Mouse (Mus musculus): ENCODE results near the gene Nxnl1. TPM values are rescaled to one million over a fixed set of nuclear protein-coding genes. Genes with fewer than 3 reads are reported as not detected.

Nxnl1 gene
- polyA plus RNA-seq, 1 experiment from 2014 or later, result 0.07 TPM

DNA sequence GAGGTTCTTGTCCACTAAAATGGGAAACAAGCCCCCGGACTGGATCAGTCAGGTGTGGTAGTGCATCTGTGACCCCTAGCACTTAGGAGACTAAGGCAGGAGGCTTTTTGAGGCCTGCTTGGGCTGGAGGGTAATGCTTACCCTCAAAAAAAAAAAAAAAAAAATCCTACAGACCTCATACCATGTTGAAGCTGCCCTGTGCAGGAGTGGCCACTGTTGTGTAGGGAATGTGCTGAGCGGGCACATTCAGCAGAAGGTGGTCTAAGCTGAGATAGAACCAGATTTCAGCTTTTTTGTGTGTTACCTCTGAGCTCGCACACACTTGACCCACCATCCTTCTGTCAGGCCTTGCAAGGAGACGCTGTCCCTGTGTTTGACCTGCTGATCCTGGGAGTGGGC lies 27.9 kb upstream of the Nxnl1 start:
- H3K27ac ChIP-seq (ENCODE audit: low read depth), result no peak overlapping the region
- no peak overlapping the region for H3K4me3 ChIP-seq (ENCODE audit: low read depth, low read length)
- no peak overlapping the region for H3K4me2 ChIP-seq
- TF ChIP-seq CTCF (IDR thresholded peaks at IDR 0.05; ENCODE audit: low read depth), result no peak
- DNase-seq, result no peak
- ATAC-seq (ENCODE audit: insufficient read depth), result no peak
- H3K9ac ChIP-seq, result no peak overlapping the region
- 96% methylated on average over 4 of the region's 4 CpGs for WGBS
- H3K4me1 ChIP-seq (ENCODE audit: insufficient read depth), result 0 out of 2 replicates have a peak, but pooled peaks cover 3% of the 10 kb centered on the region
- no peaks in the 10 kb centered on the region for H3K27me3 ChIP-seq (ENCODE audit: insufficient read depth, low read length)
- H3K9me3 ChIP-seq (ENCODE audit: low read depth, low read length), result no peaks in the 10 kb centered on the region
- 0 out of 2 replicates have a peak, but pooled peaks cover 8% of the 10 kb centered on the region for H3K36me3 ChIP-seq (ENCODE audit: insufficient read depth)

DNA sequence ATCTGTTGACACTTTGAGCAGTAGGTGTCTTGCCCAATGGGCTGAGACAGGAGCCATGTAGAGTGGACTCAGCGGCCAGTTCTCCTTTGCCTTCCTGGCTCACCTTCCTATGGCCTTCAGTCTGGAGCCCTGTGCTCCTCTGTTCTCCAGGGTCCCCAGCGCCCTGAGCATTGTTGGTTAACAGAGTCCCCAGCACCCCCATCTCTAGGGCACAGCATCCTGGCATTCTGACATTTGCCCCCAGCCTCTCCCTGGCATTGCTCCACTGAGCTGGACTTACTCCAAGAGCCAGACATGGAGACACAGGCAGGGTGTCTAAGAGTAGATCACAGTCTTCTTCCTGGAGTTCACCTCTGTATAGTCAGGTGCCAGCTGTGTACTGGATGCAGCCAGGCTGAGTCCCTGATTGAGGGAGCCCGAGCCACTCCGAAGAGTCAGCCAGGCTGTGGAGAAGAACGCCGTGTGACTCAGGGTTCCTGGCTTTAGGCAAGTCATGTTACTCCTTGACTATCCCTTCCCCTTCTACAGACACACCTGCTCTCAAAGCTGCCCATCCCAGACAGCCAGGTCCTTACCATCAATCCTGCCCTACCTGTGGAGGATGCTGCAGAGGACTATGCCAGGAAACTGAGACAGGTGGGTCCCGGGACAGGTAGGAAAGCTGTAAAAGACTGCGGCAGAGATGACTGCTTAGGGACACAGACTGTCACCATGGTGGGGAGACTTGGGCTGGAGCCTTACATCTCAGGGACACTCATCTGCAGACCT lies 27.3 kb upstream of the Nxnl1 start:
- H3K4me3 ChIP-seq (ENCODE audit: low read depth, low read length), result no peak overlapping the region
- WGBS, result 87% methylated on average over 8 of the region's 8 CpGs
- no peaks in the 10 kb centered on the region for H3K9me3 ChIP-seq (ENCODE audit: low read depth, low read length)
- H3K27me3 ChIP-seq (ENCODE audit: insufficient read depth, low read length), result no peaks in the 10 kb centered on the region
- no peak overlapping the region for H3K27ac ChIP-seq (ENCODE audit: low read depth)
- 0 out of 2 replicates have a peak, but pooled peaks cover 3% of the 10 kb centered on the region for H3K4me1 ChIP-seq (ENCODE audit: insufficient read depth)
- no peak overlapping the region for H3K4me2 ChIP-seq
- H3K9ac ChIP-seq, result no peak overlapping the region
- DNase-seq (no peak), ATAC-seq (ENCODE audit: insufficient read depth) (no peak)
- 0 out of 2 replicates have a peak, but pooled peaks cover 8% of the 10 kb centered on the region for H3K36me3 ChIP-seq (ENCODE audit: insufficient read depth)
- no peak for TF ChIP-seq CTCF (IDR thresholded peaks at IDR 0.05; ENCODE audit: low read depth)

GRCm38 (mm10) chr8:71592374-71593170 lies 26.2 kb upstream of the Nxnl1 start:
- peak overlapping the region; percentile 88 for H3K4me3 ChIP-seq (ENCODE audit: low read depth, low read length)
- 3% methylated on average over 60 of the region's 60 CpGs for WGBS

DNA sequence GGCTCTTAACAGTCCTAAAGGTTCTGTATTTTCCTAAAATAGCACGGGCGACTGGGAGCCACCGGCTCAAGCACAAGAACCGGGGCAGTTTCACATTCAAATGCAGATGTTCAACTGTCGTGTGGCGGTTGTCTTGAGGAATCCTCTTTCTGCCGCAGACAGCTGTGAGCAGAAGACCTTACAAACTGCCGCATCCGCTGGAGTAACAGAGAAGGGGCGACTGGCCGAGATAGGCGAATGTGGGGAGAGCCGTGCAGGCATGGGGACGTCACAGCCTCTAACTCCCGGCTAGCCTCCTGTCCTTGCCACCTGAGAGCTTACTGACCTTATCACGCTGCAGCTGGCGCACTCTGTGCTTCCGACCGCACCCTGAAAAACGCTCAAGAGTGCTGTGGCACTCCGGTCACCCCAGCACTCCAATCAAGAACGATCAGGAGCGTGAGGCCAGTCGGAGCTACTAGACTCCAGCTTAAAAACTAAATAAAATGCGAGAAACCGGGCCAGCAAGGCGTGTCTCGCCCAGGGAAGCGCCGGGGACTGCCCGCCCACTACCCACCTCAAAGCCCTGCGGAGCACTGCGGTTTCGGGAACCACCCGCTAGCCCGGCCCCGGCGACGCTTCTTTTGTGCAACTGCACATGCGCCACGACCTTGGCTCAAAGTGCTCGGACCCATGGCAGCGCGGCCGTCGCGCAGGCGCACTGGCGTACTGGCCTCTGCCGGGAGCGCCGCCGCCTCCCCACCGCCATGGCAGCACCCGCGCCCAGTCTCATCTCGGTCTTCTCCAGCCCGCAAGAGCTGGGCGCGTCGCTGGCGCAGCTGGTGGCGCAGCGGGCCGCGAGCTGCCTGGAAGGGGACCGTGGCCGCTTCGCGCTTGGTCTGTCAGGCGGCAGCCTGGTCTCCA lies 25.3 kb upstream of the Nxnl1 start, which contains the start of gene Pgls:
Gene Pgls (plus strand): TSS at position 706 of the 903 bp plus-strand sequence.
- ATAC-seq (ENCODE audit: insufficient read depth) (peak; percentile 87), DNase-seq (peak; percentile 99)
- H3K4me3 ChIP-seq (ENCODE audit: low read depth, low read length), result peak within 1 kb of the TSS; percentile 88
- H3K4me1 ChIP-seq (ENCODE audit: insufficient read depth), result 0 out of 2 replicates have a peak, but pooled peaks cover 3% of the 10 kb centered on the region
- H3K36me3 ChIP-seq (ENCODE audit: insufficient read depth), result 0 out of 2 replicates have a peak, but pooled peaks cover 8% of the 10 kb centered on the region
- under 1% methylated on average over 71 of the region's 71 CpGs for WGBS
- peak within 1 kb of the TSS; percentile 98 for H3K27ac ChIP-seq (ENCODE audit: low read depth)
- peak within 1 kb of the TSS; percentile 98 for H3K4me2 ChIP-seq
- H3K27me3 ChIP-seq (ENCODE audit: insufficient read depth, low read length), result no peaks in the 10 kb centered on the region
- no peaks in the 10 kb centered on the region for H3K9me3 ChIP-seq (ENCODE audit: low read depth, low read length)
- H3K9ac ChIP-seq, result peak within 1 kb of the TSS; percentile 91
- TF ChIP-seq CTCF (IDR thresholded peaks at IDR 0.05; ENCODE audit: low read depth), result no peak

More at GRCm38 (mm10) chr8:71592374-71593170, 26.2 kb upstream of the Nxnl1 start:
- 0 out of 2 replicates have a peak, but pooled peaks cover 8% of the 10 kb centered on the region for H3K36me3 ChIP-seq (ENCODE audit: insufficient read depth)
- H3K4me2 ChIP-seq, result peak overlapping the region; percentile 98
- peak overlapping the region; percentile 98 for H3K27ac ChIP-seq (ENCODE audit: low read depth)
- H3K9ac ChIP-seq, result peak overlapping the region; percentile 91
- ATAC-seq (ENCODE audit: insufficient read depth) (peak; percentile 69), DNase-seq (peak; percentile 71)
- H3K9me3 ChIP-seq (ENCODE audit: low read depth, low read length), result no peaks in the 10 kb centered on the region
- no peaks in the 10 kb centered on the region for H3K27me3 ChIP-seq (ENCODE audit: insufficient read depth, low read length)
- H3K4me1 ChIP-seq (ENCODE audit: insufficient read depth), result 0 out of 2 replicates have a peak, but pooled peaks cover 3% of the 10 kb centered on the region
- 0 out of 2 replicates have a peak, but pooled peaks have one; percentile 1 for TF ChIP-seq CTCF (IDR thresholded peaks at IDR 0.05; ENCODE audit: low read depth)

- ATAC-seq (ENCODE audit: insufficient read depth), result no peak
- peaks cover 9% of the 10 kb centered on the region; the same call in 1 of the 2 replicates for H3K36me3 ChIP-seq (ENCODE audit: insufficient read depth)
- H3K4me2 ChIP-seq, result peak overlapping the region; percentile 98
- no peaks in the 10 kb centered on the region for H3K9me3 ChIP-seq (ENCODE audit: low read depth, low read length)
- no peak for TF ChIP-seq CTCF (IDR thresholded peaks at IDR 0.05; ENCODE audit: low read depth)
- peak overlapping the region; percentile 91 for H3K9ac ChIP-seq
- no peak for DNase-seq
- peak overlapping the region; percentile 98; the same call in 1 of the 2 replicates for H3K27ac ChIP-seq (ENCODE audit: low read depth)
- 18% methylated on average over 5 of the region's 5 CpGs for WGBS
- H3K27me3 ChIP-seq (ENCODE audit: insufficient read depth, low read length), result no peaks in the 10 kb centered on the region
- H3K4me3 ChIP-seq (ENCODE audit: low read depth, low read length), result peak overlapping the region; percentile 88
- H3K4me1 ChIP-seq (ENCODE audit: insufficient read depth), result 0 out of 2 replicates have a peak, but pooled peaks cover 3% of the 10 kb centered on the region
These were observed 24.6 kb upstream of the Nxnl1 start for GRCm38 (mm10) chr8:71591017-71591416.

- H3K4me2 ChIP-seq, result no peak overlapping the region
- no peak overlapping the region for H3K9ac ChIP-seq
- no peaks in the 10 kb centered on the region for H3K27me3 ChIP-seq (ENCODE audit: insufficient read depth, low read length)
- peaks cover 13% of the 10 kb centered on the region; the same call in 1 of the 2 replicates for H3K36me3 ChIP-seq (ENCODE audit: insufficient read depth)
- WGBS, result 63% methylated on average over 3 of the region's 3 CpGs
- H3K4me3 ChIP-seq (ENCODE audit: low read depth, low read length), result no peak overlapping the region
- no peak for DNase-seq
- H3K27ac ChIP-seq (ENCODE audit: low read depth), result no peak overlapping the region
- H3K4me1 ChIP-seq (ENCODE audit: insufficient read depth), result 0 out of 2 replicates have a peak, but pooled peaks cover 3% of the 10 kb centered on the region
- no peak for ATAC-seq (ENCODE audit: insufficient read depth)
- H3K9me3 ChIP-seq (ENCODE audit: low read depth, low read length), result no peaks in the 10 kb centered on the region
- no peak for TF ChIP-seq CTCF (IDR thresholded peaks at IDR 0.05; ENCODE audit: low read depth)
These were observed 22.4 kb upstream of the Nxnl1 start for GRCm38 (mm10) chr8:71588762-71589161.
